Mouse (Mus musculus) T-helper 2 cell (primary cell): ENCODE data around the gene Rnf149.
"Not testable (repeated sequence)": the region's sequence is repeated elsewhere in the genome, so short reads cannot be mapped to it uniquely, and the experiment has no call there.

Experiments used
- in situ Hi-C: fragments of 300-600 bp; cut with MboI, MseI; formaldehyde crosslinking; loops from one replicate; pipeline ENCODE4 v1.15.1; 2025; ENCODE audit warnings: high pct_unique_total_duplicates

Gene Rnf149

GRCm38 (mm10) chr1:39577253-39577705 lies at the start of gene Rnf149:
TSS of gene Rnf149 (minus strand) at chr1:39577405.
- in situ Hi-C loops = no loop called here

GRCm38 (mm10) chr1:39625491-39625890 lies 48.3 kb upstream of the Rnf149 start:
- in situ Hi-C loops = no loop called here

DNA sequence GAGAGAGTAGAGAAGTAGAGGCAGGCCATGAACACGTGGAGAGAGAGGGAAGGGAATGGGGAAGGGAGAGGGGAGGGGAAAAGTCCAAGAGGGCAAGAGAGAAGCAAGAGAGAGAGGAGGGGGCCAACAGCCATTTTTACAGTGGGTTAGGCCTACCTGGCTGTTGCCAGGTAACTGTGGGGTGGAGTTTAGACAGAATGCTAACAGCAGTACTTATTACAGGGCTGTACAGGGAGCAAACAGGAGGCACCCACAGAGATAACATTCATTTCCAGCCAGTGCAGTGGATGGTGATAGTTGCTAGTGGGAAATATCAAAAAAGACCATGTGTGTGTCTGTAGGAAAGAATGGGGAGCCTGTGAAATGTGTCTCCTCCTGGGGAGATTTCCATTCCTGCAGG lies 46.5 kb upstream of the Rnf149 start:
- in situ Hi-C loops = no loop called here

DNA sequence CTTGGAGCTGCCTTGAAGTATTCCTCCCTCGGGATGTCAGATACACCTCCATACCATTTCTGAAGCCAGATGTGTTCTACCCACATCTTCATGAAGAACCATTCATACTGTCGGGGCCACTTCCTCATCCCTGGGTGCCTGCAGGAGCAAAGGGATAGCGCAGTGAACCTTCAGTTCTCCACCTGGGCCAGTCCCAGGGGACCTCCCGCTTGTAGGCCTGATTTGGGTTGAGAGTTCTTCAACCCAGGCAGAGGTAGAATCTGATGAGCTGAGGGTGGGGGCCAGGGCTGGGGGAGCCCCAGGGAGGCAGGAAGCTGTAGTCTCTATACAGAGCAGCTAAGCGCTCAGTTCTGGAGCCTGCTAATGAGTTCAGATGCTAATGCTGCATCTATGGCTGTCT lies 45.9 kb upstream of the Rnf149 start:
- in situ Hi-C loops = no loop called here

DNA sequence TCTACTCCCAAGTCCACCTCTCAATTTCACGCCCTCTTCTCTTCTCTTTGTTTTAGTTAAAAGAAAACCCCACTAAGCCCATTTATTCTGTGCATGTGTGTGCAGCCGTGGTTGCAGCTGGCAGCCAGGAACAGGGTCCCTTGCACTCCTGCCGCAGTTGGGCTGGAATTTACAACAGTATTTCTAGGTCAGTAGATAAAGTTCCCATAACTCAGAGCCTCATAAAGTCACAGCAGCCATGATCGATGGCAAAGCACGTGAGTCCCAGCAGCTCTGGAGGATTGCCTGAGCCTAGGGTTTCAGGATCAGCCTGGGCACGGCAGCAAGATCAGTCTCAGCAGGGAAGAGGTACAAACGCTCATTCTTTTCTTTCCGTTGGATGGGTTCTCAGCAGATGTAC lies 41.3 kb upstream of the Rnf149 start:
- in situ Hi-C loops = no loop called here

DNA sequence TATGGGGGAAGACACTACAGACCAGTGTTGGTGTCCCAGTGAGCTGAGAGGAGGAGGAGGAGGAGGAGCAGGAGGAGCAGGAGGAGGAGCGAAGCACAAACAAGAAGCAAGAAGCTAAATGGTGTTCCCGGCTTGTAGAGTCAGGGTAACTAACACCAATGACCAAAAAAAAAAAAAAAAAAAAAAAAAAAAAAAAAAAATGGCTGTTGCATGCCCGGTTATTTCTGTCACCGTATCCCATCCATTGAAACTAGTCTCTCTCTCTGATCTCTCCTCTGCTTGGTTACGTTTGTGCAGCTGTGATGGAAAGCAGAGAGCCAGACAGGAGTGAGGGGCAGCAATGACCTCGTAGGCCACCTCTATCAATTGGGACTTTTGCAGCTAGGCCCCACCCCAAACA lies 38.3 kb upstream of the Rnf149 start:
- in situ Hi-C loops = no loop called here

GRCm38 (mm10) chr1:39614462-39615279 lies 37.5 kb upstream of the Rnf149 start:
- in situ Hi-C loops = no loop called here

GRCm38 (mm10) chr1:39613061-39613460 lies 35.9 kb upstream of the Rnf149 start:
- in situ Hi-C loops = no loop called here

DNA sequence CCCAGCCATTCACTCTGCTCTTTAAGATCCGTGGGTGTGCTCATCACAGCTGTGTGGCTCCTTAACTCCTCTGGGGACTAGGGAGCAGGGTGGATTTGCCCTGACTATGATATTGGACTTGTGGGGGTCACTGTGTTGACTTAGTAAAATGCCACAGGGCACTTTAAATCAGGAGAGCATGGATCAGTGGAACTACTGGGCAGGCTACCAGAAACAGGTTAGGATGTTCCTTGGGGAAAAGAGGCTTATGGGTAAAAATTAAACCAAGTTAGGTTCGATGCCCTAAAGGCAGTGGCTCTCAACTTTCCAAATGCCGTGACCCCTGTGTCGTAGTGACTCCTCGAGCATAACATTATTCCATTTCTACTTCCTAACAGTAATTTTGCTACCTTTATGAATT lies 35.3 kb upstream of the Rnf149 start:
- in situ Hi-C loops = no loop called here

GRCm38 (mm10) chr1:39608534-39608933 lies 31.3 kb upstream of the Rnf149 start:
- in situ Hi-C loops = no loop called here

GRCm38 (mm10) chr1:39602477-39602876 lies 25.3 kb upstream of the Rnf149 start:
- in situ Hi-C loops = no loop called here

DNA sequence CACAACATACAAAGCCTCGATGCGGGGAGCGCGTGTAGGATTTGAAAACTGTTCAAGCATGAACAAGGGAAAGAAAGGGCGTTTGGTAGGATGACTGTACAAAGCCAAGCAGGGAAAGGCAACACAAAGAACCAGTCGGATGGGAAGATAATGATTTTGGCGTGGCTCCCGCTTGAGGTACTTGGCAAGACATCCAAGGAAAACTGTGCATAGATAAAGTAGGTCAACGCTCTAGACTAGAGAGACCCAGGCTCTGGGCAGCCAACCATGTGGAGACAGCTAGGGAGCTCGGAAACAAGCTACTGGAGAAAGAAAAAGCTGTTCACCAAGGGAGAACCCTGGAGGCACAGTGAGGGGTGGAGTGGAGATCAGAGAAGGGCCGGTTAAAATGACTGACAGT lies 21.5 kb upstream of the Rnf149 start:
- in situ Hi-C loops = no loop called here

- in situ Hi-C loops = not testable (repeated sequence)
These were observed 19.9 kb upstream of the Rnf149 start for GRCm38 (mm10) chr1:39597135-39597534.

- in situ Hi-C loops = no loop called here
These were observed 16.6 kb upstream of the Rnf149 start for GRCm38 (mm10) chr1:39593836-39594235.

GRCm38 (mm10) chr1:39592090-39592489 lies 14.9 kb upstream of the Rnf149 start:
- in situ Hi-C loops = no loop called here

DNA sequence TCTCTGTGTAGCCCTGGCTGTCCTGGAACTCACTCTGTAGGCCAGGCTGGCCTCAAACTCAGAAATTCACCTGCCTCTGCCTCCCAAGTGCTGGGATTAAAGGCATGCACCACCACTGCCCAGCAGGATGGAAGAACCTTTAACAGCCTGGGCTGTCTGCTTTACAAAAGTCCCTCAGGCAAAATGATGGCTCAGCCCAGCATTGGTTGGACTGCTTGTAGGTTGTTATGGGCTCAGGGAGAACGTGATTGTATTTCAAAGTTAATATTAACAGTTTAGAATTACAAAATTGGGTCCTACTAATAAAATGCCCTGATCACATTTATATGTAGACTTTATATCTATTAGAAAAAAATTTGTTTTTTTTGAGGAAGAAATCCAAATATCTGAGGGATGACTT lies 14.4 kb upstream of the Rnf149 start:
- in situ Hi-C loops = not testable (repeated sequence)

- in situ Hi-C loops = no loop called here
These were observed 13.0 kb upstream of the Rnf149 start for GRCm38 (mm10) chr1:39590193-39590592.

DNA sequence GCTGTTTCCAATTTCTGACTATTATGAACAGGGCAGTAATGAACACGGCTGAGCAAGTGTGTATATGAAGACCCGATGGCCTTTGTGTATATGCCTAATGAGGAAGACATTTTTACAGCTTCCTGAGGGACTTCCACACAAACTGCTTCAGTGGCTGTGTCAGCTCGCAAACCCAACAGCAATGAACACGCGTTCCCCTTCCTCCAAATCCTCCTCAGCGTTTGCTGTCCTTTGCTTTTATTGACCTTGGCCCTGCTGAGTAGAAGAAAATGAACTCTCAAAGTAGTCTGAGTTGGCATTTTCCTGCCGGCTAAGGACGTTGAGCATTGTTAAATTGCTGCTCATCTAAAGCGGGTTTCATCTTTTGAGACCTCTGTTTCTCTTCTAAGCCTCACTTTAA lies 8.2 kb upstream of the Rnf149 start:
- in situ Hi-C loops = no loop called here

GRCm38 (mm10) chr1:39583173-39583572 lies 6.0 kb upstream of the Rnf149 start:
- in situ Hi-C loops = no loop called here

DNA sequence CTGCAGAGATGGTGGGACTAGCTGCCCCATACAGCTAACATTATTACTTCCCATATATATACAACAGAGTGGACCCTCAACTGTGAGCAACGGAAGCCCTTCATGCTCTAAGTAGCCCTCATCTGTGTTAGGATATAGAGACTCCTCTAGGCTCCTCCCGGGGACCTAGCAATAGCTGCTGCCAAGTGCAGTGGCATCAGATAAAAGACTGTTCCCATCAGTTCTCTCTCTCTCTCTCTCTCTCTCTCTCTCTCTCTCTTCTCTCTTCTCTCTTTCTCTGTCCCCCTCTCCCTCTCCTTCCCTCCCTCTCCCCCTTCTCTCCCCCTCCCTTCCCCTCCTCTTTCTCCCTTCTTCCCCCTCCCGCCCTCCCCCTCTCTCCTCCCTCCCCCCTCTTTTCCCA lies 4.0 kb upstream of the Rnf149 start:
- in situ Hi-C loops = no loop called here

GRCm38 (mm10) chr1:39579139-39579538 lies 1.9 kb upstream of the Rnf149 start:
- in situ Hi-C loops = no loop called here

DNA sequence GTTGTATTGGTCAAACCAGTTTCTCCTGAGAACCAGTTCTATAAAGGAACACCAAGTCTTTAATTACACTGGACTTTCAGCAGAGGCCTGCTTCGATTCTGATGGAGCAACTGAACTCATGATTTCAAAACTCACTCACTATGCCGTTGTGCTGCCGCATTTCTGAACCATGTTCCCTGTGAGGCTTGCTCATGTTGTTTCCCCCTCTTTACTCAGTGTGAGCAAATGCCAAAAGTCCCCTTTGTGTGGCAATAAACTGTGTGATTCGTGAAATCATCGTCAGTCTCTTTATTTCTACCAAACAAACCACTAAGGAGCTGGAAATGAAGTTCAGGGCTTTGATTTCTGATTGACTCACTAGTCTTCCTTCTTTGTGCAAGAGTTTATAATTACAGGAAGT lies 1.2 kb upstream of the Rnf149 start:
- in situ Hi-C loops = no loop called here

DNA sequence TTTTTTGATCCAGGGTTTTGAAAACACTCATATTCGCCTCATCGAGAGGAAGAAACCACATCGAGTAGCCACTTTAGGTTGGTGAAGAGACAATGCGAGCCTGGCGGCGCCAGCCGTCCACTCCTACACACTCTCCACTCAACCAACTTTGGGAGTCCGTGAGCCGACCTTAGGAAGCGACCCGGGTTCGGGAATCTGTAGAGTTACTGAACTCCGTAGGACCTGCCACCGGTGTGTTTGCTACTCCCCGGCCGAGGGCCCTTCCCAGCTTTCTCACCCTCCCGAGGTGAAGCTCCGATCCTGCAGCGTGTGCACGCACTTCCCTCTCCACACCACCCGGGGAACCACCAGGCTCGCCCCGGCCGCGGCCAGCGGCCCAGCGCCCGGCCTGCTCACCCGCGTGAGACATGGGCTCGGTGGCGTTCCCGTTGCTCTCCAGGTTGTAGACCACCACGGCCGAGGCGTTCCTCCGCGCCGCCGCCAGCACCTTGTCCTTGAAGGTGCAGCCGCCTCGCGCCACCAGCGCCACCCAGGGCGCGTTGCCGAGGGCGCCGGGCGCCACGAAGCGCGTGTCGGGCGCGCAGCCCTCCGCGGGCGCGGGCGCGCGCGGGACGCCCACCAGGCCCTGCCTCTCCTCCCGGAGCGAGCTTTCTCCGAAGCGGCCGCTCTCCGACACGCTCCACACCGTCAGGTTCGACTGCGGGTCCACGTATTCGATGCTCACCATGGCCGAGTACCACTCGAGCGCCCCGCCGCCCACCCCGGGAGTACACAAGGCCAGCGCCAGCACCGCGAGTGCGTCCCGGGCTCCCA lies 568 bp downstream of the Rnf149 start:
- in situ Hi-C loops = no loop called here
